Mouse (Mus musculus): ENCODE results near the gene Cnksr1. TPM values are rescaled to one million over a fixed set of nuclear protein-coding genes. Genes with fewer than 3 reads are reported as not detected.
"Not testable (repeated sequence)": the region's sequence is repeated elsewhere in the genome, so short reads cannot be mapped to it uniquely, and the experiment has no call there.

Gene Cnksr1
- polyA plus RNA-seq (2021), result 2.3 TPM

- DNase-seq (ENCODE audit: low read depth, low spot score), result no peak
- ATAC-seq, result peak; percentile 44
- H3K27me3 ChIP-seq, result no peaks in the 10 kb centered on the region
- CTCF ChIA-PET, result interaction anchor here (0.9 to 1.7 kb wide), 2 partner anchors 17 to 51 kb away, joined by 3 to 4 read pairs; partner anchors contain the start of gene Cep85
- POLR2A ChIA-PET, result no interaction called here
- no peak for TF ChIP-seq CTCF (IDR thresholded peaks at IDR 0.05)
- in situ Hi-C loops (cut with MboI; ENCODE audit: low pct_unique_long_range_greater_than_20kb), result no loop called here
These were observed at the start of gene Cnksr1 for GRCm38 (mm10) chr4:134238279-134238651. Cnksr1 (minus strand) TSS chr4:134238399.

GRCm38 (mm10) chr4:134287575-134288025, 49.4 kb upstream of the Cnksr1 start, which contains the start of gene Pdik1l:
Pdik1l (minus strand) TSS chr4:134287895.
- in situ Hi-C loops (cut with MboI; ENCODE audit: low pct_unique_long_range_greater_than_20kb), result no loop called here
- no peak for TF ChIP-seq CTCF (IDR thresholded peaks at IDR 0.05)
- peak; percentile 70 for ATAC-seq

GRCm38 (mm10) chr4:134287168-134287564, 49.0 kb upstream of the Cnksr1 start:
- in situ Hi-C loops (cut with MboI; ENCODE audit: low pct_unique_long_range_greater_than_20kb), result no loop called here
- POLR2A ChIA-PET, result no interaction called here
- DNase-seq (ENCODE audit: low read depth, low spot score), result peak; percentile 31
- CTCF ChIA-PET, result no interaction called here
- no peak for TF ChIP-seq CTCF (IDR thresholded peaks at IDR 0.05)
- ATAC-seq, result peak; percentile 91
- H3K27me3 ChIP-seq, result no peaks in the 10 kb centered on the region

More at GRCm38 (mm10) chr4:134287575-134288025, 49.4 kb upstream of the Cnksr1 start, which contains the start of gene Pdik1l:
- ChIA-PET CTCF (no interaction called here), POLR2A (no interaction called here)
- H3K27me3 ChIP-seq, result no peaks in the 10 kb centered on the region
- DNase-seq (ENCODE audit: low read depth, low spot score), result peak; percentile 31

DNA sequence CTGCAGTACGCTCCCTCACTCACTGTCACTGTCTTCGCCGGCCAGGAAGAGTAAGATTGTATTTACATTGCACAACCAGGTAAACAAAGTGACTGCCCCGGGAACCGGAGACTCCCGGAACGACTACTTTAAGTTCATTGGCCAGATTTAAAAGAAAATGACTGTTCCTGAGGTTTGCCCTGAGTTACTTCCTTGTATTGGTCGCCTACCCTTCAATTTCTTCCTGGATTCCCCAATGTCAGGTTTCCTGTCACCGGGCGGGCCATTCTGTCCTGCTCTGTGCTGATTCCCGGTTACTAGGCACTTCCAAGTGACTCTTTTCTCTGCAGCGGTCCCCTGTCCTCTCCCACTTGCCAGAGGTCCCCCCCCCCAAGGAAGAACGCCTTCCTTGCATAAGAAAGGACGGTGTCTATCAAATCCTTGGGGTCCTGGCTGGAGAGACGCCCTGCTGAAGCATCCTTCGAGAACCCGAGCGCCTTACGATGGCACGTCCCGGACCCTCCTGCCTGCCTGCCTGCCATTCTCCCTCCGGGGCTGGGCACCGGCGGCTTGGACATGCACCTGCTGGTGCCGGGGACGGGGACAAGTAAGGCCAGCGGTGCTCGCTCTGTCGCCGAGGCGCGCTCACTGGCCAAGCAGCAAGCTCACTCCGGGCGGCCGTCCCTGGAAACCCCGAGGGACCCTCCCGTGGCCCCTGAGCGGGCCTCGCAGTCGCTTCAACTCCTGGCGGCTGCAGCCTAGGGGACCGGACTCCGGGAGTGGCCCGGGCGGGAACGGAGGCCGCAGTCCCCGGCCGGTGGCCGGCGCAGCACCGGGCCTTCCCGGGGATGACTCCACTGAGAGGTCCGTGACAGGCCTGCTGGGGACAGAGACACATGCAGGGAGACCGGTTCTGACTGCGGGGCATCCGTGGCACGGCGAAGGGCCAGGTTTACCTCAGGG, 48.3 kb upstream of the Cnksr1 start:
- ChIA-PET CTCF (no interaction called here), POLR2A (no interaction called here)
- ATAC-seq, result no peak
- H3K27me3 ChIP-seq, result no peaks in the 10 kb centered on the region
- in situ Hi-C loops (cut with MboI; ENCODE audit: low pct_unique_long_range_greater_than_20kb), result no loop called here
- no peak for TF ChIP-seq CTCF (IDR thresholded peaks at IDR 0.05)
- no peak for DNase-seq (ENCODE audit: low read depth, low spot score)

- POLR2A ChIA-PET, result no interaction called here
- in situ Hi-C loops (cut with MboI; ENCODE audit: low pct_unique_long_range_greater_than_20kb), result no loop called here
- CTCF ChIA-PET, result no interaction called here
- TF ChIP-seq CTCF (IDR thresholded peaks at IDR 0.05), result no peak
- ATAC-seq (no peak), DNase-seq (ENCODE audit: low read depth, low spot score) (no peak)
- H3K27me3 ChIP-seq, result no peaks in the 10 kb centered on the region
These were observed 46.7 kb upstream of the Cnksr1 start for GRCm38 (mm10) chr4:134284942-134285341.

DNA sequence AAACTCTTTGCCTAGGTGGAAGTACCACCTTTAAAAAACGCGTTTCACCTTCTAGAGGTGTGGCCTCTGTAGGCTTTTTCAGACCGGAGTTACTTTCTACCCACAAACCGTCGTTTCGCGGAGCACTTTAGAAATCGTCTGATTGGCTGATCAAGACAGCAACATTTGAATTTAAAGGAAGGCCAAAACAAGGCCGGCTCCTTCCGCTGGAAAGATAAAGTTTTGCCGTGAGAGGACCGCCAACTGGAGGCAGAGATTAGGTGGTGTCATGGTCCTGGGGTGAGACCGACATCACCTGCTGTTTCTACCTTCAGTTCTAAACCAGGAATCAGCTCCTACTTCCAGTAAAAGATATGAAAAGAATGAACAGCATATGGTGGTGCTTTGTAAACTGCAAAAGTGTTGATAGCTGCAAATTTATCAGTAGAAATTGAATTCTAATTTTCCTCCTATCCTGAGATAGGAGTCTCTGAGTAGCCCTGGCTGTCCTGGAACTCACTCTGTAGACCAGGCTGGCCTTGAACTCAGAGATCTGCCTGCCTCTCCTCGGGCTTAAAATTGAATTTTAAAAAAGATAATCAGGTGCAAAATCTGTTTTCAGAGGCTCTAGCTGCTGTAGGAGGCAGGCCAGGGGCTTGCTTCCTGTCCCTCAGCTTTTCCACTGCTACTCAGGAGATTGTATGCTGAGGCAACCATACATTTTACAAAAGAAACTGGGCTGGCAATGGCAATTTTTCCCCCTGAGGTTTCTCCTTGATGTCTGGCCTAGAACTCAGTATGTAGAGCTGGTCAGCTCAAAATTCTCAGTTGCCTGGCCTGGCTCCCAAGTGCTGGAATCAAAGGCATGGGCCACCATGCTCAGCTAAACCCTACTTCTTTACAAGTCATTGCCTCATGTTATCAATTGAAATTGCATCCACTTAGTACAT, 35.5 kb upstream of the Cnksr1 start:
- CTCF ChIA-PET, result no interaction called here
- no peak for DNase-seq (ENCODE audit: low read depth, low spot score)
- in situ Hi-C loops (cut with MboI; ENCODE audit: low pct_unique_long_range_greater_than_20kb), result no loop called here
- TF ChIP-seq CTCF (IDR thresholded peaks at IDR 0.05), result no peak
- ATAC-seq, result no peak
- POLR2A ChIA-PET, result no interaction called here
- no peaks in the 10 kb centered on the region for H3K27me3 ChIP-seq

- H3K27me3 ChIP-seq, result no peaks in the 10 kb centered on the region
- ChIA-PET POLR2A (no interaction called here), CTCF (no interaction called here)
- in situ Hi-C loops (cut with MboI; ENCODE audit: low pct_unique_long_range_greater_than_20kb), result no loop called here
- ATAC-seq (no peak), DNase-seq (ENCODE audit: low read depth, low spot score) (no peak)
- no peak for TF ChIP-seq CTCF (IDR thresholded peaks at IDR 0.05)
These were observed 34.7 kb upstream of the Cnksr1 start for GRCm38 (mm10) chr4:134272731-134273416.

DNA sequence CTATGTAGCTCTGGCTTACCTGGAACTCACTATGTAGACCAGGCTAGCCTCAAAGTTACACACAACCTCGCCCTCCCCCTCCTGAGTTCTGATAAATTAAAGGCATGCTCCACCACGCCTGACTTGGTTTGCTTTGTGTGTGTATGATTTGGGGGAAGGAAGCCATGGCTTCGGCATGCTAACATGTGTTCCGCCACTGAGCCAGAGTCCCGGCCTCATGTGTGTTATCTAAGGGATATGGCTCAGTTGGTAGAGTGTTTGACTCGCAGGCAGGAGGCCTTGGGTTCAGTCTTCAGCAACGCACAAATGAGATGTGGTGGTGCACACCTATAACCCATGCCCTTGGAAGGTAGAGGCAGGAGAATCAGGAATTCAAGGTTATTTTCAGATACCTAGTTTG, 33.8 kb upstream of the Cnksr1 start:
- ChIA-PET POLR2A (no interaction called here), CTCF (no interaction called here)
- ATAC-seq (no peak), DNase-seq (ENCODE audit: low read depth, low spot score) (no peak)
- no peaks in the 10 kb centered on the region for H3K27me3 ChIP-seq
- in situ Hi-C loops (cut with MboI; ENCODE audit: low pct_unique_long_range_greater_than_20kb), result no loop called here
- TF ChIP-seq CTCF (IDR thresholded peaks at IDR 0.05), result no peak

DNA sequence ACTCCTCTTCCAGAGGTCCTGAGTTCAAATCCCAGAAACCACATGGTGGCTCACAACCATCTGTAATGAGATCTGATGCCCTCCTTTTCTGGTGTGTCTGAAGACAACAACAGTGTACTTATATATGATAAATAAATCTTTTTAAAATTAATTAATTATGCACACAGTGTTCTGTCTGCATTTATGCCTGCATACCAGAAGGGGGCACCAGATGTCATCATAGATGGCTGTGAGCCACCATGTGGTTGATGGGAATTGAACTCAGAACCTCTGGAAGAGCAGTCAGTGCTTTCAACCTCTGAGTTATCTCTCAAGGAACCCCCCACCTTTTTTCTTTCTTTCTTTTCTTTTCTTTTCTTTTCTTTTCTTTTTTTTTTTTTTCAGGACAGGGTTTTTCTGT, 31.4 kb upstream of the Cnksr1 start:
- DNase-seq (ENCODE audit: low read depth, low spot score); ATAC-seq; H3K27me3 ChIP-seq; POLR2A ChIA-PET; in situ Hi-C loops (cut with MboI; ENCODE audit: low pct_unique_long_range_greater_than_20kb); CTCF ChIA-PET: not testable (repeated sequence)
- TF ChIP-seq CTCF (IDR thresholded peaks at IDR 0.05), result peak; percentile 64

DNA sequence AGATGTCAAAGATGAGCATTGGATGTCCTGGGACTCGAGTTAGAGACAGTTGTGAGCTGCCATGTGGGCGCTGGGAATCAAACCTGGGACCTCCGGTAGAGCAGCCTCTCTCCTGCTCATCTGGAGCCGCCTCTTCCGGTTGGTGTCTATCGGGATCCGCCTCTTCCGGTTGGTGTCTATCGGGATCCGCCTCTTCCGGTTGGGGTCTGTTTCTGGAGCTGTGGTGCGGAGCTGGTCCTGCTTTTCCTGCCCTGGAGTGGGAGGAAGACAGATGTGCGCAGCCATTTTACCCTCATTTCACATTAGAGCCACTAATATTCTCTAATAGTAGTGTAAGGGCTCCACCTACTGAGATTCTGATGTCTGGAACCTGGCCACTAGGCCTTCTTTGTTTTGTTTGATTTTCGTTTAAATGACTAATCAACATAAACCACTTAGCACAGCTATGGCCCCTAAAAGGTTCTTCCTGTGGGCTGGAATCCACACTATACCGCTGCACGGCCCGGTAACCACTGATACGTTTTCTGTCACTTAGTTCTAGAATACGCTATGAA, 30.0 kb upstream of the Cnksr1 start:
- ATAC-seq (no peak), DNase-seq (ENCODE audit: low read depth, low spot score) (no peak)
- in situ Hi-C loops (cut with MboI; ENCODE audit: low pct_unique_long_range_greater_than_20kb), result no loop called here
- ChIA-PET POLR2A (no interaction called here), CTCF (interaction anchor here (1.9 kb wide), 1 partner anchor 88 kb away, joined by 3 read pairs; no protein-coding TSS in a partner anchor)
- no peak for TF ChIP-seq CTCF (IDR thresholded peaks at IDR 0.05)
- H3K27me3 ChIP-seq, result no peaks in the 10 kb centered on the region
